Comparison of ENCODE assay signal across 10 mouse cellular contexts in the genomic region with DNA sequence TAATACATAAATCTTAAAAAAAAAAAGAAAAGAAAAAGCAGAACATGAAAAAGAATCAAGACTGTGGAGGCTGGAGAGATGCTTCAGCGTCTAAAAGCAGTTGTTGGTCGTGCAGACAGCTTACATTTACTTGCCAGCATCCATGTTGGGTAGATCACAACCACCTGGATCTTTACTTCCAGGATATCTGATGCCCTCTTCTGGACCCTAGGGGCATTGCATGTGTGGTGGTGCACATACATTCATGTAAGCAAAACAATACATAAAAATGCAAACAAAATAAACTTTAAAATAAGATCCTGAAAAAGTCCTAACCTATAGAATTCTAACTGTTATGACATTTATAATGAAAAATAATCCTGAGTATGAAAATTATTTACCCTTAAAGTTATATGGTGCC.
A peak's percentile ranks its signal among the peaks of the same experiment; 100 is the strongest.
DNase-seq lines count a peak whose midpoint lies in the region.
"Had no signal": no experiment of that assay in that cellular context is flagged by ENCODE, and none has a peak within 500 bp of the region (broad histone marks: within the 10 kb centered on the region; RNA-seq: fewer than 3 reads in every experiment).

No protein-coding gene starts in this region.

- DNase-seq in kidney, adult 9 months, result peak; percentile 3
- DNase-seq in kidney, adult 8-10 months, result no peak
- DNase-seq in 3T3-L1 (ENCODE audit: low read depth, low spot score) (peak; percentile 14), A20 (ENCODE audit: low read depth, low spot score) (peak; percentile 17), ZHBTc4 (ENCODE audit: low read depth, low spot score) (peak; percentile 79)
- DNase-seq in gastrocnemius, postnatal 4 days (ENCODE audit: low spot score in 2 of 2), result no peak
- no peak for DNase-seq in cerebellum, postnatal 36 days
- DNase-seq: cerebellum, adult 2 months; gastrocnemius, postnatal 36 days; kidney, postnatal 14 days had no signal

Comparison
In these comparisons a context has a peak if more than half of its experiments do, and no peak if none do; other contexts are left out.
1. DNase-seq: peak in kidney, adult 9 months (single experiment), 3T3-L1 (single experiment), A20 (single experiment) and ZHBTc4 (single experiment); none in kidney, adult 8-10 months (0 of 2), gastrocnemius, postnatal 4 days (0 of 2) and cerebellum, postnatal 36 days (0 of 2).